Mouse (Mus musculus) G1E (cell line): ENCODE measurements around the gene Thop1. TPM values are rescaled to one million over a fixed set of nuclear protein-coding genes. Genes with fewer than 3 reads are reported as not detected.
"Not testable (repeated sequence)": the region's sequence is repeated elsewhere in the genome, so short reads cannot be mapped to it uniquely, and the experiment has no call there.

Experiments used
- ATAC-seq: 2 replicates; pipeline ENCODE4 v1.8.0; 2016; ENCODE audit warnings: mild to moderate bottlenecking; ENCODE audit not compliant: insufficient number of reproducible peaks, poor library complexity, low FRiP score, severe bottlenecking; ENCODE audit errors: extremely low read depth
- DNase-seq: peaks from one replicate; pipeline ENCODE4 v3.0.0; 2012; ENCODE audit warnings: low spot score
- H3K27me3 ChIP-seq: 2 replicates; pipeline ENCODE4 v1.6.1; 2012; ENCODE audit warnings: mild to moderate bottlenecking, low read length, inconsistent platforms; ENCODE audit not compliant: insufficient read depth
- H3K36me3 ChIP-seq: replicated peaks from 2 replicates; pipeline ENCODE3; 2012; ENCODE audit warnings: mild to moderate bottlenecking, inconsistent platforms
- H3K4me1 ChIP-seq: 2 replicates; pipeline ENCODE4 v1.6.1; 2012; ENCODE audit warnings: low read depth, low read length, inconsistent platforms, mixed read lengths; ENCODE audit not compliant: insufficient read depth
- H3K4me3 ChIP-seq: 2 replicates; pipeline ENCODE4 v1.5.1; 2012; ENCODE audit warnings: low read depth, mild to moderate bottlenecking, inconsistent platforms, low read length, moderate library complexity, mixed read lengths
- H3K9me3 ChIP-seq: replicated peaks from 2 replicates; pipeline ENCODE4 v1.6.1; 2012; ENCODE audit warnings: inconsistent platforms
- CTCF ChIP-seq: IDR thresholded peaks from 2 replicates; pipeline ENCODE4 v1.5.1; 2012; ENCODE audit warnings: low read depth, low read length, inconsistent platforms, mixed read lengths
- GATA1 ChIP-seq: IDR thresholded peaks from 2 replicates; pipeline ENCODE4 v1.6.1; 2012; ENCODE audit warnings: borderline replicate concordance, low read length, inconsistent platforms, mixed read lengths
- GATA2 ChIP-seq: IDR thresholded peaks from 2 replicates; pipeline ENCODE4 v1.6.1; 2012; ENCODE audit warnings: low read depth, low read length, inconsistent platforms, borderline replicate concordance
- POLR2AphosphoS5 ChIP-seq: IDR thresholded peaks from 2 replicates; pipeline ENCODE4 v1.6.1; 2012; ENCODE audit warnings: low read depth, low read length, inconsistent platforms; ENCODE audit not compliant: insufficient replicate concordance
- TAL1 ChIP-seq: conservative IDR thresholded peaks from 2 replicates; pipeline ENCODE4 v1.6.1; 2012; ENCODE audit warnings: low read depth, low read length, inconsistent platforms, mixed read lengths
- polyA plus RNA-seq: library from polyadenylated mRNA; stranded (reverse); fragments of >175 nt; gene quantifications from 2 replicates; pipeline ENCODE4 v1.2.3, GENCODE M21; 2012
- total RNA-seq, 2 experiments: library from RNA; stranded (forward) in 1 of 2; stranded (reverse) in 1 of 2; fragments of 200-1000 nt in 1 of 2; fragments of >200 nt in 1 of 2; fragmentation: Nextera tagmentation in 1 of 2; gene quantifications; 2 replicates each; pipeline ENCODE4 v1.2.3; 2014 to 2017

Gene Thop1
- total and polyA plus RNA-seq, 3 experiments: 15.9 to 81.6 (median 19.0) TPM

DNA sequence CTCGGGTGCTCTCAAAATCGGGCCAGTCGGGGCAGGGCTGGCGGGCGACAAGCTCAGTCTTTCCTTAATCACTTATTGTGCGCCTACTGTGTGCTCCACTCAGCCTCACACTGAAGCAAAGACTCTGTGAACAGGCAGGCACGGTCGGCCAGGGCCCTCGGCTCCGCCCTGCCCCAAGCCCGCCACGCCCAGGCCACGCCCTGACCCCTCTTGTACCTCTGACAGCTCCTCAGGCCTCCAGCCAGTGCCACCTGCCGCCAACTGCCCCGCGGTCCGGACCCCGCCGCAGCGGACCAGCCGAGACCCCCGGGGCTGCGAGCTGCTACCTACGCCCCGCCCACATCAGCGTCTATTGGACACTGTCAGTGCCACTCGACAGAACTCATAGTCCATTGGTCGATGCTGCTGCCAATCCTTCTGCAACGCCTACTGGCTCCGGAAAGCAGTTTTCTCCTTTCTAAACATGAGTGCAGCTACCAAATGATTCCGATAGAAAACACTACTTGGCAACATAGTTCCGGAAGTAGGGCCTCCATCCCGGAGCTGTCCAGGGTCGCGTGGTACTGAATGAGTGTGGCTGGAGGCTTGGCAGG, 32.8 kb upstream of the Thop1 start, which contains the start of gene Slc39a3:
Slc39a3 (minus strand) TSS at position 439 of the 593 bp plus-strand sequence.
- peak within 1 kb of the TSS; percentile 85 for H3K4me3 ChIP-seq
- DNase-seq (peak; percentile 97), ATAC-seq (peak; percentile 99)
- no peak for TF ChIP-seq GATA1
- H3K9me3 ChIP-seq: no peaks in the 10 kb centered on the region
- H3K36me3 ChIP-seq: peaks cover 33% of the 10 kb centered on the region
- H3K4me1 ChIP-seq: peaks cover 25% of the 10 kb centered on the region
- H3K27me3 ChIP-seq: no peaks in the 10 kb centered on the region

DNA sequence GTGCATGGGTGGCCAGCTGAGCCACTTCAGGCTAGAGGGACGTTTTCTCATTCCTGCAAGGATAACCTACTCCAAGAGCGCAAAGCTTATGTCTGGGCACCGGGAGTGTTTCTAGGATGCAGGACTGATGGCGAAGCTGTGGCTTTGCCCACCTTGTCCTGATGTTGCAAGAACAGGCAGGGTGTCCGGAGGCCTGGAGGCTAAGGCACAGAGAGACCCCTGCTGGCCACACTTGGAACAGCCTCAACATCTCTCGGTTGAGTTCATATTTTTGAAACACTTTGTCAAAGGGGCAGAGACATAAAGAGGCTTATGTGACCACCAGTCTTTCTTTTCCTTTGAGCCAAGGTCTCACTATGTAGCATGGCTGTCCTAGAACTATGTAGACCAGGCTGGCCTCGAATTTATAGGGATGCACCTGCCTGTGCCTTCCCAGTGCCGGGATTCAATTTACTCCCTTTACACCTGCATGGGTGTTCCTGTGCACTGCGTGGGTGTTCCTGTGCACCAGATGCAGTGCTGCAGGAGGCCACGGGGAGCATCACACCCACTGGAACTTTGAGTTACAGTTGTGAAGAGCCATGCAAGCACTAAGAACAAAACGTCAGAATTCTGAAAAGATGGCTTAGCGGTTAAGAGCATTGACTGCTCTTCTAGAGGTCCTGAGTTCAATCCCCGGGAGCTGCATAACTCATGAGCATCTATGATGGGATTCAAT, 28.2 kb upstream of the Thop1 start:
- Histone ChIP-seq H3K9me3 (no peaks in the 10 kb centered on the region), H3K4me3 (no peak overlapping the region), H3K27me3 (no peaks in the 10 kb centered on the region), H3K4me1 (peaks cover 18% of the 10 kb centered on the region), H3K36me3 (peaks cover 46% of the 10 kb centered on the region)
- ATAC-seq: no peak
- DNase-seq: peak; percentile 58
- TF ChIP-seq GATA1 (no peak), CTCF (peak; percentile 87)

DNA sequence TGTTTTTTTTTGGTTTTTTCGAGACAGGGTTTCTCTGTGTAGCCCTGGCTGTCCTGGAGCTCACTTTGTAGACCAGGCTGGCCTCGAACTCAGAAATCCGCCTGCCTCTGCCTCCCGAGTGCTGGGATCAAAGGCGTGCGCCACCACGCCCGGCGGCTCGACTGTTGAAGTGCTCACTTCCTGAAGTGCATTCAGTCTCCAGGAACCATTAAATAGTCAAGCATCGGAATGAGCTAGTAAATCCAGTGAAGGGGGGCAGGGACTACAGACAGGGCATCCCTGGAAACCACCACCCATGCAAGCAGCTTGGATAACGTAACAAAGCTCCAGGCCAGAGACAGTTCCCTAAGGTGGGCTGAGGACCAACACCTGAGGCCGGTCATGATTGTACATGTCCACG, 24.6 kb upstream of the Thop1 start:
- peaks cover 83% of the 10 kb centered on the region for H3K36me3 ChIP-seq
- not testable (repeated sequence) for ATAC-seq, H3K9me3 ChIP-seq

DNA sequence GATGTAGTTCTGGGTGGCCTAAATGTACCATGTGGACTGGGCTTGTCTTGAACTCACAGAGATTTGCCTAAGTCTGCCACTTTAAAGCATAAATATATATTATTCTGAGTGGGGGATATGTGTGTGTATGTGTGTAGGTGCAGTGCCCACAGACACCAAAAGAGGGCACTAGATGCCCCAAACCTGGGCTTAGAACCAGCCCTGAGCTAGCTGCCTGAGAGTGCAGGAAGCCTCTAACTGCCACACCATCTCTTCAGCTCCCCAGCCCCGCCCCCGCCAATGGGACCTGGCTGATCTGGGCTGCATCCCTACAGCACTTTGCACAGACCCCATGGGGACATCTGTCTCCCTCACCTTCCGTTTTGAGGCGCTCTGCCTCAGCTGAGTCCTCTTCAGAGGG, 19.2 kb upstream of the Thop1 start:
- Histone ChIP-seq H3K27me3 (no peaks in the 10 kb centered on the region), H3K4me3 (no peak overlapping the region), H3K36me3 (peaks cover 100% of the 10 kb centered on the region), H3K9me3 (no peaks in the 10 kb centered on the region), H3K4me1 (peaks cover 34% of the 10 kb centered on the region)
- TF ChIP-seq TAL1 (no peak), CTCF (peak; percentile 28; the same call in 1 of the 2 replicates)
- ATAC-seq (no peak), DNase-seq (no peak)

More for the DNA sequence above, 24.6 kb upstream of the Thop1 start:
- not testable (repeated sequence) for DNase-seq, H3K27me3 ChIP-seq, H3K4me3 ChIP-seq
- peaks cover 11% of the 10 kb centered on the region for H3K4me1 ChIP-seq

DNA sequence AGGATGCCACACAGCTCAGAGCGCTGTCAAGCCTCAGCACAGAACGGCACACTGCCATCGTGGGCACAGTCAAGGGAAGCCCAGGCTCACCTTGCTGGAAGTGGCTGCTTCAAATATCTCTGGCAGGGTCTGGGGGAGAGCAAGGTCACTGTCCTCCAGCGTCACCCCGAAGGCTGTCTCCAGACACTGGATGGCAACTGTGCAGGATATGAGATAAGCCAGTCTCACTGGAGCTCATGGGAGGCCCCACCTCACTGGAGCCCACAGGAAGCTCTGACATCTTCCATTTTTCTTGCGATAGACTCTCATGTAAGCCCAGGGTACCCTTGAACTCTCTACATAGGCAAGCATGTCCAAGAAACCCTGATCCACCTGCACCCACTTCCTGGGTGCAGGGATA, 18.7 kb upstream of the Thop1 start:
- H3K4me3 ChIP-seq: no peak overlapping the region
- peaks cover 34% of the 10 kb centered on the region for H3K4me1 ChIP-seq
- peaks cover 100% of the 10 kb centered on the region for H3K36me3 ChIP-seq
- no peaks in the 10 kb centered on the region for H3K27me3 ChIP-seq
- no peak for TF ChIP-seq GATA1
- no peak for TF ChIP-seq TAL1
- TF ChIP-seq GATA2: no peak
- no peak for TF ChIP-seq POLR2AphosphoS5
- no peak for TF ChIP-seq CTCF
- H3K9me3 ChIP-seq: no peaks in the 10 kb centered on the region
- DNase-seq: no peak
- no peak for ATAC-seq

DNA sequence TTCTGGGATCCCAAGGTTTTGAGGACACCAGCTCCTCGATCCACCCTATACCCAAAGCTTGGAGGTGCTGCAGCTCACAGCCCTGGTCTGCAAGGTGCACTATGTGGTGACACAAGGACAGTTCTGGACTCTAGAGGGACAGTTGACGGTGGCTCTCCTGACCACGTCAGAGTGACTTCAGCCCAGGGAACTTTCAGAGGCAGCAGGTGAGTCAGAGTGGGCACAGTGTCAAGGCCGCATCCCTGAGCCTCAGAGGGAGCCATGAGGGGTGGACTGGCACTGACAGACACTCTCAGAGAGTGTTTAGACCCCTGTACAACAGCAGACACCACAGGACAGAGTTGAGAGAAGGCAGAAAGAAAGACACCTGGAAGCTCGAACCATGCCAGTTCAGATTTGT, 17.3 kb upstream of the Thop1 start:
- no peak for DNase-seq
- Histone ChIP-seq H3K4me3 (no peak overlapping the region), H3K9me3 (no peaks in the 10 kb centered on the region), H3K36me3 (peaks cover 100% of the 10 kb centered on the region), H3K4me1 (peaks cover 48% of the 10 kb centered on the region), H3K27me3 (no peaks in the 10 kb centered on the region)
- TF ChIP-seq GATA1 (no peak), TAL1 (no peak), POLR2AphosphoS5 (no peak), CTCF (no peak), GATA2 (no peak)
- no peak for ATAC-seq

DNA sequence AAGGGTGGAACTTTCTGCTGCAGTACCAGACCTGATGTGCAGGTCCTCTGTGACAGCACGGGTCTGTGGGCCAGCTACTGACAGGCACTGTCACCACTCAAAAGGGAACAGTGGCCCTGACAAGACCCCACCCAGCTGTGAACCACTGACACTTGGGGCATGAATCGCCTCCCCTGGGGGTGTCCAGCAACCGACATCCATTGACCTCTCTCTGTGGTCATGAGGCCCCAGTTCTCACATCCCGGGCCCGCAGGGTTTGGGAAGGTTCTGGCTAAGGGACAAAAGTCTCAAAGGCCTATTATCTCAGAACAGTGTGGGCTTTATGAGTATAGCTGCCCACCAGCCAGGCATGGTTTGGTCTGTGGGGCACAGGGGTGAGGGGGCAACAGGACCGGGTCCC, 14.7 kb upstream of the Thop1 start:
- Histone ChIP-seq H3K4me1 (peaks cover 65% of the 10 kb centered on the region), H3K27me3 (no peaks in the 10 kb centered on the region), H3K9me3 (no peaks in the 10 kb centered on the region), H3K36me3 (peaks cover 88% of the 10 kb centered on the region), H3K4me3 (no peak overlapping the region)
- DNase-seq: no peak
- no peak for TF ChIP-seq GATA1
- no peak for TF ChIP-seq TAL1
- no peak for TF ChIP-seq CTCF
- TF ChIP-seq POLR2AphosphoS5: no peak
- TF ChIP-seq GATA2: no peak
- ATAC-seq: no peak

DNA sequence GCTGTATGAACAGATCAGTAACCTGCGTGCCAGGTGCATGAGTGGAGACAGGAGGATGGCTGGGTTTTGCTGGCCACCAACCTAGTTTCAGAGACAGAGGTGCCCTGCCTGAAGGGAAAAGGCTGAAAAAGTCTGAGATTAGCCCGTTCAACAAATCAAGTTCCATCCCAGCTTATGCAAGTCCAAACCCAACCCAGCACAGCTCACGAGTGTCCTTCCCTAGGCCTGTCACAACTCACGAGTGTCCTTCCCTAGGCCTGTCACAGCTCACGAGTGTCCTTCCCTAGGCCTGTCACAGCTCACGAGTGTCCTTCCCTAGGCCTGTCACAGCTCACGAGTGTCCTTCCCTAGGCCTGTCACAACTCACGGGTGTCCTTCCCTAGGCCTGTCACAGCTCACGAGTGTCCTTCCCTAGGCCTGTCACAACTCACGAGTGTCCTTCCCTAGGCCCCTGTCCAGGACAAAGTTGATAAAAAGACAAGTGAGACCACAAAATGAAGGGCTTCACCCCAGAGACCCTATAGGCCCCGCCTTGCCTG, 14.0 kb upstream of the Thop1 start:
- H3K27me3 ChIP-seq, ATAC-seq, H3K4me3 ChIP-seq, H3K9me3 ChIP-seq, DNase-seq: not testable (repeated sequence)
- peaks cover 63% of the 10 kb centered on the region for H3K4me1 ChIP-seq
- peaks cover 81% of the 10 kb centered on the region for H3K36me3 ChIP-seq
